Mouse (Mus musculus) forebrain, postnatal 0 days (tissue): Measurements from ENCODE around the gene Gcm2. TPM values are rescaled to one million over a fixed set of nuclear protein-coding genes. Genes with fewer than 3 reads are reported as not detected.

Source experiments
- ATAC-seq: fragments of 200-750 bp; cut with Nextera tagmentation; 2 replicates; pipeline ENCODE4 v1.8.0; 2017; ENCODE audit warnings: mild to moderate bottlenecking, moderate library complexity
- DNase-seq: peaks from one replicate; pipeline ENCODE4 v3.0.0-alpha.2; 2015
- H3K27ac ChIP-seq: fragments of 300-500 bp; sonication (generic); 2 replicates; pipeline ENCODE4 v1.5.1; 2014; ENCODE audit warnings: low read depth, mild to moderate bottlenecking, antibody characterized with exemption, low read length, moderate library complexity, mixed read lengths
- H3K27me3 ChIP-seq: fragments of 300-500 bp; sonication (generic); 2 replicates; pipeline ENCODE4 v1.6.1; 2014; ENCODE audit warnings: mild to moderate bottlenecking, low read length, mixed read lengths; ENCODE audit not compliant: insufficient read depth
- H3K36me3 ChIP-seq: fragments of 300-500 bp; sonication (generic); 2 replicates; pipeline ENCODE4 v1.6.1; 2014; ENCODE audit warnings: mild to moderate bottlenecking, moderate library complexity; ENCODE audit not compliant: insufficient read depth
- H3K4me1 ChIP-seq: fragments of 300-500 bp; sonication (generic); 2 replicates; pipeline ENCODE4 v1.6.1; 2014; ENCODE audit warnings: antibody characterized with exemption; ENCODE audit not compliant: insufficient read depth
- H3K4me2 ChIP-seq: fragments of 300-500 bp; sonication (generic); 2 replicates; pipeline ENCODE4 v1.6.1; 2014; ENCODE audit warnings: low read depth, mild to moderate bottlenecking, moderate library complexity
- H3K4me3 ChIP-seq: fragments of 300-500 bp; sonication (generic); 2 replicates; pipeline ENCODE4 v1.5.1; 2014; ENCODE audit warnings: low read depth, low read length, mixed read lengths
- H3K9ac ChIP-seq: fragments of 300-500 bp; sonication (generic); 2 replicates; pipeline ENCODE4 v1.6.1; 2014; ENCODE audit warnings: mild to moderate bottlenecking
- H3K9me3 ChIP-seq: fragments of 300-500 bp; sonication (generic); 2 replicates; pipeline ENCODE4 v1.6.1; 2016; ENCODE audit warnings: low read length
- CTCF ChIP-seq: sonication (generic); IDR thresholded peaks from 2 replicates; pipeline ENCODE4 v1.5.1; 2016; ENCODE audit warnings: antibody characterized with exemption, control low read depth, low read depth
- WGBS: fragments of 180-500 bp; shearing (Covaris S2); extraction: QIAGEN DNeasy Blood & Tissue Kit; methylation state at CpG from one replicate; pipeline ENCODE4 v1.1.7; 2014; 5-methylcytosine and 5-hydroxymethylcytosine counted together
- polyA plus RNA-seq: library from polyadenylated mRNA; unstranded; fragments of >200 nt; fragmentation: Nextera tagmentation; extraction: Ambion mirVana; gene quantifications from 2 replicates; pipeline ENCODE4 v1.2.1, GENCODE M21; 2015
- total RNA-seq: library from RNA; depleted of rRNA; stranded (reverse); fragments of >200 nt; gene quantifications from 2 replicates; pipeline ENCODE4 v1.2.3, GENCODE M21; 2014

Gene Gcm2
- total and polyA plus RNA-seq, 2 experiments from 2014 or later = not detected

DNA sequence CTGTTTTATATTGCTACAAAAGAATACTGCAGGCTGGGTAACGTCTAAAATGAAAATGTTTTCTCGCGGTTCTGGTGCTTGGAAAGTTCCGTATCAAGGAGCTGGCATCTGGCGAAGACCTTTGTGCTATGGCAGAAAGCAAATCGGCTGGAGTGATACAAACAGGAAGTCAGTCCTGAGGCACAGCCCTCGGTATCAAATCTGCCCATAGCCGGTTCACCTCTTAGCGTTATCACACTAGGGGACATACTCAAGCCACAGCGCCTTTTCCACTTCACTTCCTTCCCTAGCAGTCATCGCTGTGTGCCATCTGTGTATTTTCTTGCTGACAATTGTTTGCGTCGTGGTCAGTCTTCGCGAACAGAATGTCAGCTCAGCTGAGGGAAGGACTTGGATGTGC, 12.5 kb downstream of the Gcm2 start:
- 88% methylated on average over 15 of the region's 15 CpGs for WGBS
- H3K9me3 ChIP-seq = no peaks in the 10 kb centered on the region
- TF ChIP-seq CTCF = no peak
- no peak overlapping the region for H3K4me2 ChIP-seq
- no peak for ATAC-seq
- H3K36me3 ChIP-seq = no peaks in the 10 kb centered on the region
- H3K27ac ChIP-seq = no peak overlapping the region
- no peak overlapping the region for H3K9ac ChIP-seq
- H3K27me3 ChIP-seq = no peaks in the 10 kb centered on the region
- H3K4me3 ChIP-seq = no peak overlapping the region
- DNase-seq = no peak
- H3K4me1 ChIP-seq = no peaks in the 10 kb centered on the region

DNA sequence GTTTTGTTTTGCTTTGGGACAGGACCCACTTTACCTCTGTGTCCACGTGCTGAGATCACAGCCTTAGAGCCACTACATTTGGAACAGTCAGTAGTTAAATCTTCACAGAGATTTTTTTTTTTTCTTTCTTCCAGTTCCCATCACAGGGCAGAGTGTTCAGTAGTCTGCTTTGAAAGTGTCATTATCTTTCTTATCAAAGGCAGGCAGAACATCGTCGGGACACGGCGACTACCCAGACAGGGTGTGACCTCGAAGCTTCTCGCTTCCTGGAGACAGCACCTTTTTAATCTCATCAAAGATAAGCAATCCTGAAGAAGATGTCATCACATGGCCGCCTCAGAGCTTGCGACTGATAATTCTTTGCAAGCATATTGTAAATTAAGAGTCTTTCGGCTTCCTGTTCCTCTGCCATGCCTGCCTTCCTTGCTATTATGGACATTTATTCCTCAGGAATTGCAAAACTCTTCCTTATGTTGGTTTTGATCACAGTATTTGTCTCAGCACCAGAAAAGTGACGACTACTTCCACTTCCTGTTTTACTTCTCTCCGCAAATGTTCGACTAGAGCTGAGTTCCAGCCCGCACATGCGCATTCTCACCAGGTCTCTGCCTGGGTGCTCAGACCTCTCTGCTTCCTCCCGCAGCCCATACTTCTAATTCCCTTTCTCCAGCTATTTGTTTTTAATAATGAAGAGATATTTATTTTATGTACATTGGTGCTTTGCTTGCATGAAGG, 13.3 kb downstream of the Gcm2 start:
- DNase-seq (no peak), ATAC-seq (no peak)
- no peaks in the 10 kb centered on the region for H3K4me1 ChIP-seq
- no peak overlapping the region for H3K9ac ChIP-seq
- H3K36me3 ChIP-seq = no peaks in the 10 kb centered on the region
- H3K9me3 ChIP-seq = no peaks in the 10 kb centered on the region
- no peak overlapping the region for H3K27ac ChIP-seq
- TF ChIP-seq CTCF = no peak
- H3K4me2 ChIP-seq = no peak overlapping the region
- 87% methylated on average over 16 of the region's 16 CpGs for WGBS
- H3K27me3 ChIP-seq = no peaks in the 10 kb centered on the region
- H3K4me3 ChIP-seq = no peak overlapping the region

DNA sequence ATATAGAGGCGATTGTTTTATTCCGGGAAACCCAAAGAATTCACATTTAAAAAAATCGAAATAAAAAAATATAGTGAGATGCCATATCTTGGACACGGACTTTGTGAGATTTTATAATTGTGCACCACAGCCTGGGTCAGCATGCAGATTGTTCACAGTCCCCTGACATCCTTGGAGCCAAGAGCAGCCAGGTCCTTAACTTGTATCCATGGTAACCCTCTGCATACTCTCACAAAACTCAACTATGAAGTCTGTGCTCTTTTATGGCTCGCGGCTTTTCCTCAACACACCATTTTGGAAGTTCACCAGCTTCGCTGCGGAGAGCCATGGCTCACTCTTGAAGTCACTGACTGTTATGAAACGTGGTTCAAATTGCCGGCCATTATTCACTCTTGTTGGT, 16.7 kb downstream of the Gcm2 start:
- H3K27ac ChIP-seq = no peak overlapping the region
- DNase-seq = no peak
- H3K9ac ChIP-seq = no peak overlapping the region
- ATAC-seq = peak; percentile 51; the same call in 1 of the 2 replicates
- H3K4me3 ChIP-seq = no peak overlapping the region
- WGBS = 74% methylated on average over 10 of the region's 10 CpGs
- no peak for TF ChIP-seq CTCF
- no peaks in the 10 kb centered on the region for H3K9me3 ChIP-seq
- H3K27me3 ChIP-seq = no peaks in the 10 kb centered on the region
- H3K36me3 ChIP-seq = no peaks in the 10 kb centered on the region
- H3K4me1 ChIP-seq = no peaks in the 10 kb centered on the region
- no peak overlapping the region for H3K4me2 ChIP-seq

DNA sequence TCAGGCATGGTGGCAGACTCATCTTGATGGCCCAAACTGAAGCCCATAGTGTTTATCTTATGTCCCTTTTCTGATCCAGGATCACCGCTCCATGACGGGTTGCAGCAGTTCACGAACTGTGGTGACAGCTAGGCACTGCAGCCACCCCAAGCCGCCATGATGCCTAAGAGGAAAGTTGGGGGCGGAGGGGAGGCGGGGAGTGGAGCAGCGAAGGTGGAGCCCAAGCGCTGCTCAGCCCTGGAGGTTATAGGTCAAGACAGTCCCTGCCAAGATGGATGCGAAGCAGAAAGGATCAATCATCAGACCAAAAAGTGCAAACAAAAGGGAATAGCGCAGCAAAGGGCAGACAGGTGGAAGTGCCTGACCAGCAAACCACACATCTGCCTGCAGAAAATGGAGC, 19.6 kb downstream of the Gcm2 start:
- no peak overlapping the region for H3K27ac ChIP-seq
- no peaks in the 10 kb centered on the region for H3K27me3 ChIP-seq
- TF ChIP-seq CTCF = no peak
- no peaks in the 10 kb centered on the region for H3K4me1 ChIP-seq
- H3K9me3 ChIP-seq = no peaks in the 10 kb centered on the region
- WGBS = 45% methylated on average over 10 of the region's 10 CpGs
- no peak overlapping the region for H3K4me3 ChIP-seq
- no peak overlapping the region for H3K9ac ChIP-seq
- H3K4me2 ChIP-seq = no peak overlapping the region
- no peak for ATAC-seq
- no peak for DNase-seq
- H3K36me3 ChIP-seq = no peaks in the 10 kb centered on the region

DNA sequence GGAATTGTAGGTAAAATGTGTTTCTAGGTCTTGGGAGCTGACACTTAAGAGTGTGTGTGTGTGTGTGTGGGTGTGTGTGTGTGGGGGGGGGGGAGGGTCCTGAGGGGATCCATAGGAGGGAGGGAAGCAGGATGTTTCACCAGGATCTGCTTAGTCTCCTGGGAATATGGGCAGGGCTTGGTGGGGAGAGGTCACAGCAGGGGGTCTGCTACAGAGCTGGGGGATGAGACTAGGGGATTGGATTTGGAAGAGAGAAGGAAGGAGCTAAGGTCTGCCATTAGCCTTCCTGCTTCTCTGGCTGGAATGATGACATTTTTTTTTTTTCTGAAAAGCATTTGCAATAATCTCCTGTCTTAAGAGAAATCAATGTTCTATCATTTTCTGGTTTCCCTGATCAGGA, 22.1 kb downstream of the Gcm2 start:
- H3K27me3 ChIP-seq = no peaks in the 10 kb centered on the region
- no peak overlapping the region for H3K4me3 ChIP-seq
- no peaks in the 10 kb centered on the region for H3K9me3 ChIP-seq
- no peak for DNase-seq
- no peak for TF ChIP-seq CTCF
- H3K4me2 ChIP-seq = no peak overlapping the region
- no peak for ATAC-seq
- H3K9ac ChIP-seq = no peak overlapping the region
- no peaks in the 10 kb centered on the region for H3K36me3 ChIP-seq
- H3K27ac ChIP-seq = no peak overlapping the region
- H3K4me1 ChIP-seq = no peaks in the 10 kb centered on the region

DNA sequence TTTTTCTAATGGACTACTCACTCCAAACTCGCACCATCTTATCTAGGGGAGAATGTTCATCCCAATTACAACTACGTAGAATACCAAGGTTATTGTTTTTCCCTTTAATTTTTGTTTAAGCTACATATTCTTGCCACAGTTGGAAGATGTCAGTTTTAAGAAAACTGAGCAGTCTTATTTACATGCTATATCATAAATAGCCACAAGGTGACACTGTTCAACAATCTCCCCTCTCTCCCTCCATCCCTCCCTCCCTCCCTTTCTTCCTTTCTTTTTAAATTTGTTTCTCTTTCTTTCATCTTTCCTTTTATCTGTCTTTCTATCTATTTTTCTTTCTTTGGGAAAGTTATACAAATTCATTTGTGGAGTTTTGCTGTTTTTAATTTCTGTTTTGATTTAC, 25.7 kb downstream of the Gcm2 start:
- no peak overlapping the region for H3K4me2 ChIP-seq
- peak; percentile 65; the same call in 1 of the 2 replicates for ATAC-seq
- WGBS = 15% methylated on average over 2 of the region's 2 CpGs

DNA sequence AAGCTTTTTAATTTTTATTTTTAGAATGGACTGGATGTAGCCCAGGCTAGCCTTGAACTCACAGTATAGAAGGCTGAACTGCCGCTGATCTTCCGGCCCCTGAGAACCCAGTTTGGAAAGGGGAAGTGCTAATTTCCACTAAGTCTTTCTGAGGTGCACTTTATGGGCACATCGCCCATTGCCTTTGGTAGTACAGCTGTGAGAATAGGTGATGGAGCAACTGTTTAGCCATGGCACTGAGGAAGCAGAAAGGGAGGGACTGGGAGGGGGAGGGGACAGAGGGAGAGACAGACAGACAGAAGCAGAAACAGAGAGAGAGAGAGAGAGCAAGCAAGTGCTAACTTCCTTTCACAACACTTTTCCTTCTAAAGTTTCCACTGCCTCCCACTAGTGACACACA, 26.3 kb downstream of the Gcm2 start:
- Histone ChIP-seq H3K9ac (no peak overlapping the region), H3K9me3 (no peaks in the 10 kb centered on the region), H3K4me2 (no peak overlapping the region), H3K4me3 (no peak overlapping the region), H3K4me1 (peaks cover 2% of the 10 kb centered on the region; the same call in 1 of the 2 replicates), H3K36me3 (no peaks in the 10 kb centered on the region), H3K27me3 (no peaks in the 10 kb centered on the region), H3K27ac (no peak overlapping the region)
- 89% methylated on average over 3 of the region's 3 CpGs for WGBS
- ATAC-seq = no peak
- TF ChIP-seq CTCF = no peak
- no peak for DNase-seq

More for the DNA sequence above, 25.7 kb downstream of the Gcm2 start:
- Histone ChIP-seq H3K9me3 (no peaks in the 10 kb centered on the region), H3K36me3 (no peaks in the 10 kb centered on the region), H3K27me3 (no peaks in the 10 kb centered on the region), H3K4me1 (no peaks in the 10 kb centered on the region), H3K4me3 (no peak overlapping the region), H3K9ac (no peak overlapping the region), H3K27ac (no peak overlapping the region)
- peak; percentile 76 for TF ChIP-seq CTCF
- DNase-seq = no peak
